Mouse (Mus musculus) A20 (cell line): ENCODE data around the gene Actr10.

Experiments
- DNase-seq: peaks from one replicate; pipeline ENCODE4 v3.0.0-alpha.2; 2011; ENCODE audit warnings: low read depth, low spot score

Actr10 gene

GRCm38 (mm10) chr12:70937571-70938384 is at the start of gene Actr10:
Gene Actr10, plus strand, starts transcription at chr12:70937857.
- DNase-seq: peak; percentile 94

- DNase-seq: no peak
Observed at GRCm38 (mm10) chr12:70890405-70890804, 47.3 kb upstream of the Actr10 start.

- DNase-seq: no peak
Observed at GRCm38 (mm10) chr12:70890874-70891470, 46.7 kb upstream of the Actr10 start.

- DNase-seq: no peak
Observed at GRCm38 (mm10) chr12:70895275-70895674, 42.4 kb upstream of the Actr10 start.

GRCm38 (mm10) chr12:70896068-70896467 is 41.6 kb upstream of the Actr10 start:
- DNase-seq: no peak

GRCm38 (mm10) chr12:70897434-70897833 is 40.2 kb upstream of the Actr10 start:
- DNase-seq: peak; percentile 26

GRCm38 (mm10) chr12:70898450-70898849 is 39.2 kb upstream of the Actr10 start:
- no peak for DNase-seq

- no peak for DNase-seq
Observed at GRCm38 (mm10) chr12:70904471-70904870, 33.2 kb upstream of the Actr10 start.

GRCm38 (mm10) chr12:70906867-70907266 is 30.8 kb upstream of the Actr10 start:
- DNase-seq: no peak

GRCm38 (mm10) chr12:70907651-70908050 is 30.0 kb upstream of the Actr10 start:
- no peak for DNase-seq

- no peak for DNase-seq
Observed at GRCm38 (mm10) chr12:70908076-70908475, 29.6 kb upstream of the Actr10 start.

GRCm38 (mm10) chr12:70910241-70910720 is 27.4 kb upstream of the Actr10 start:
- peak; percentile 63 for DNase-seq

GRCm38 (mm10) chr12:70911029-70911428 is 26.6 kb upstream of the Actr10 start:
- DNase-seq: peak; percentile 79

GRCm38 (mm10) chr12:70911676-70912379 is 25.8 kb upstream of the Actr10 start:
- DNase-seq: peak; percentile 59

GRCm38 (mm10) chr12:70913429-70913828 is 24.2 kb upstream of the Actr10 start:
- peak; percentile 79 for DNase-seq

- DNase-seq: peak; percentile 67
Observed at GRCm38 (mm10) chr12:70914387-70914786, 23.3 kb upstream of the Actr10 start.

GRCm38 (mm10) chr12:70929781-70930180 is 7.9 kb upstream of the Actr10 start:
- DNase-seq: no peak

- DNase-seq: no peak
Observed at GRCm38 (mm10) chr12:70937150-70937549, 507 bp upstream of the Actr10 start.

- DNase-seq: no peak
Observed at GRCm38 (mm10) chr12:70940806-70941205, 3.1 kb downstream of the Actr10 start.

GRCm38 (mm10) chr12:70944181-70944580 is 6.5 kb downstream of the Actr10 start:
- DNase-seq: no peak

- DNase-seq: no peak
Observed at GRCm38 (mm10) chr12:70946585-70947256, 9.1 kb downstream of the Actr10 start.

GRCm38 (mm10) chr12:70958640-70959039 is 21.0 kb downstream of the Actr10 start:
- no peak for DNase-seq
